Mouse (Mus musculus): ENCODE data around the gene Sfrp5. TPM values are rescaled to one million over a fixed set of nuclear protein-coding genes. Genes with fewer than 3 reads are reported as not detected.

The Sfrp5 gene
- total and polyA plus RNA-seq, 3 experiments = 4.7 to 11.6 (median 5.9) TPM

GRCm38 (mm10) chr19:42240881-42241280, 38.8 kb upstream of the Sfrp5 start:
- no peaks in the 10 kb centered on the region for H3K36me3 ChIP-seq (ENCODE audit: control insufficient read depth, insufficient read depth, low read length)
- no peak for DNase-seq
- H3K9ac ChIP-seq (ENCODE audit: low read depth, low read length) = no peak overlapping the region
- H3K4me1 ChIP-seq (ENCODE audit: control insufficient read depth, insufficient read depth, low read length) = no peaks in the 10 kb centered on the region; the same call in 1 of the 2 replicates
- H3K4me3 ChIP-seq = no peak overlapping the region
- intact Hi-C loops (cut with DNase I) = no loop called here
- no peak for TF ChIP-seq POLR2A (IDR thresholded peaks at IDR 0.05; ENCODE audit: insufficient read depth, low read depth, low read length)
- TF ChIP-seq EP300 (IDR thresholded peaks at IDR 0.05; ENCODE audit: insufficient read depth, low read depth, low read length) = no peak
- TF ChIP-seq CTCF (IDR thresholded peaks at IDR 0.05) = no peak
- H3K79me2 ChIP-seq (replicated peaks; ENCODE audit: control insufficient read depth, insufficient read depth, low read length) = no peaks in the 10 kb centered on the region
- 53% methylated on average over 8 of the region's 8 CpGs for WGBS
- H3K27me3 ChIP-seq (ENCODE audit: control insufficient read depth, insufficient read depth, low read length) = no peaks in the 10 kb centered on the region
- H3K27ac ChIP-seq = no peak overlapping the region

GRCm38 (mm10) chr19:42238341-42238715, 36.3 kb upstream of the Sfrp5 start:
- Histone ChIP-seq H3K79me2 (replicated peaks; ENCODE audit: control insufficient read depth, insufficient read depth, low read length) (no peaks in the 10 kb centered on the region), H3K4me1 (ENCODE audit: control insufficient read depth, insufficient read depth, low read length) (no peaks in the 10 kb centered on the region; the same call in 1 of the 2 replicates), H3K4me3 (no peak overlapping the region), H3K9ac (ENCODE audit: low read depth, low read length) (peak overlapping the region; percentile 17), H3K36me3 (ENCODE audit: control insufficient read depth, insufficient read depth, low read length) (no peaks in the 10 kb centered on the region), H3K27ac (peak overlapping the region; percentile 91), H3K27me3 (ENCODE audit: control insufficient read depth, insufficient read depth, low read length) (no peaks in the 10 kb centered on the region)
- intact Hi-C loops (cut with DNase I) = loop anchor here (5.0 kb wide), 1 partner anchor 34 kb away; no protein-coding TSS in a partner anchor
- WGBS = 41% methylated on average over 7 of the region's 7 CpGs
- DNase-seq = peak in 1 of 2 experiments; percentile 75
- TF ChIP-seq POLR2A (IDR thresholded peaks at IDR 0.05; ENCODE audit: insufficient read depth, low read depth, low read length) = no peak
- TF ChIP-seq EP300 (IDR thresholded peaks at IDR 0.05; ENCODE audit: insufficient read depth, low read depth, low read length) = peak; percentile 55; the same call in 1 of the 2 replicates

- intact Hi-C loops (cut with DNase I) = loop anchor here (5.0 kb wide), 1 partner anchor 35 kb away; no protein-coding TSS in a partner anchor
- Histone ChIP-seq H3K27ac (peak overlapping the region; percentile 91), H3K36me3 (ENCODE audit: control insufficient read depth, insufficient read depth, low read length) (no peaks in the 10 kb centered on the region), H3K27me3 (ENCODE audit: control insufficient read depth, insufficient read depth, low read length) (no peaks in the 10 kb centered on the region), H3K79me2 (replicated peaks; ENCODE audit: control insufficient read depth, insufficient read depth, low read length) (no peaks in the 10 kb centered on the region), H3K4me3 (no peak overlapping the region), H3K9ac (ENCODE audit: low read depth, low read length) (peak overlapping the region; percentile 17), H3K4me1 (ENCODE audit: control insufficient read depth, insufficient read depth, low read length) (no peaks in the 10 kb centered on the region; the same call in 1 of the 2 replicates)
- TF ChIP-seq POLR2A (IDR thresholded peaks at IDR 0.05; ENCODE audit: insufficient read depth, low read depth, low read length) (no peak), EP300 (IDR thresholded peaks at IDR 0.05; ENCODE audit: insufficient read depth, low read depth, low read length) (no peak), CTCF (IDR thresholded peaks at IDR 0.05) (no peak)
- 13% methylated on average over 4 of the region's 4 CpGs for WGBS
- peak; percentile 39 to 61 for DNase-seq
Observed at GRCm38 (mm10) chr19:42237602-42238340, 35.7 kb upstream of the Sfrp5 start.

- WGBS = 86% methylated on average over 13 of the region's 13 CpGs
- no peak overlapping the region for H3K27ac ChIP-seq
- no peaks in the 10 kb centered on the region for H3K27me3 ChIP-seq (ENCODE audit: control insufficient read depth, insufficient read depth, low read length)
- no peaks in the 10 kb centered on the region for H3K79me2 ChIP-seq (replicated peaks; ENCODE audit: control insufficient read depth, insufficient read depth, low read length)
- DNase-seq = no peak
- H3K9ac ChIP-seq (ENCODE audit: low read depth, low read length) = no peak overlapping the region
- intact Hi-C loops (cut with DNase I) = no loop called here
- TF ChIP-seq POLR2A (IDR thresholded peaks at IDR 0.05; ENCODE audit: insufficient read depth, low read depth, low read length) (no peak), EP300 (IDR thresholded peaks at IDR 0.05; ENCODE audit: insufficient read depth, low read depth, low read length) (no peak), CTCF (IDR thresholded peaks at IDR 0.05) (no peak)
- H3K4me1 ChIP-seq (ENCODE audit: control insufficient read depth, insufficient read depth, low read length) = no peaks in the 10 kb centered on the region
- no peak overlapping the region for H3K4me3 ChIP-seq
- H3K36me3 ChIP-seq (ENCODE audit: control insufficient read depth, insufficient read depth, low read length) = no peaks in the 10 kb centered on the region
Observed at GRCm38 (mm10) chr19:42230986-42231385, 28.9 kb upstream of the Sfrp5 start.

DNA sequence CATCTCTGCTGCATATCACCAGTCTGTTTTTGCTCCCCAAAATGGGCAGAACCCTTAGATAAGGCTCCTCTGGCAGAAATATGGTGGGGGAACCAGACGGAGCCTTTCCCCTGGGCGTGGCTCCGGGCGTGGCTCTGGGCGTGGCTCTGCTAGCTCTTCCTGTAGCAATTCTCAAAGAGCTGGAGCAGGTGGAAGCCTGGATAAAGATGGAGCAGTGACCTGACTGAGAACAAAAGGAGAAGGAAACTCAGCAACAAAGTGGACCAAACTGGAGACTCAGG, 28.2 kb upstream of the Sfrp5 start:
- Histone ChIP-seq H3K27ac (no peak overlapping the region), H3K79me2 (replicated peaks; ENCODE audit: control insufficient read depth, insufficient read depth, low read length) (no peaks in the 10 kb centered on the region), H3K4me1 (ENCODE audit: control insufficient read depth, insufficient read depth, low read length) (no peaks in the 10 kb centered on the region), H3K27me3 (ENCODE audit: control insufficient read depth, insufficient read depth, low read length) (no peaks in the 10 kb centered on the region), H3K36me3 (ENCODE audit: control insufficient read depth, insufficient read depth, low read length) (no peaks in the 10 kb centered on the region), H3K9ac (ENCODE audit: low read depth, low read length) (no peak overlapping the region), H3K4me3 (no peak overlapping the region)
- TF ChIP-seq POLR2A (IDR thresholded peaks at IDR 0.05; ENCODE audit: insufficient read depth, low read depth, low read length) (no peak), CTCF (IDR thresholded peaks at IDR 0.05) (no peak), EP300 (IDR thresholded peaks at IDR 0.05; ENCODE audit: insufficient read depth, low read depth, low read length) (no peak)
- DNase-seq = no peak
- intact Hi-C loops (cut with DNase I) = no loop called here
- 61% methylated on average over 5 of the region's 5 CpGs for WGBS

DNA sequence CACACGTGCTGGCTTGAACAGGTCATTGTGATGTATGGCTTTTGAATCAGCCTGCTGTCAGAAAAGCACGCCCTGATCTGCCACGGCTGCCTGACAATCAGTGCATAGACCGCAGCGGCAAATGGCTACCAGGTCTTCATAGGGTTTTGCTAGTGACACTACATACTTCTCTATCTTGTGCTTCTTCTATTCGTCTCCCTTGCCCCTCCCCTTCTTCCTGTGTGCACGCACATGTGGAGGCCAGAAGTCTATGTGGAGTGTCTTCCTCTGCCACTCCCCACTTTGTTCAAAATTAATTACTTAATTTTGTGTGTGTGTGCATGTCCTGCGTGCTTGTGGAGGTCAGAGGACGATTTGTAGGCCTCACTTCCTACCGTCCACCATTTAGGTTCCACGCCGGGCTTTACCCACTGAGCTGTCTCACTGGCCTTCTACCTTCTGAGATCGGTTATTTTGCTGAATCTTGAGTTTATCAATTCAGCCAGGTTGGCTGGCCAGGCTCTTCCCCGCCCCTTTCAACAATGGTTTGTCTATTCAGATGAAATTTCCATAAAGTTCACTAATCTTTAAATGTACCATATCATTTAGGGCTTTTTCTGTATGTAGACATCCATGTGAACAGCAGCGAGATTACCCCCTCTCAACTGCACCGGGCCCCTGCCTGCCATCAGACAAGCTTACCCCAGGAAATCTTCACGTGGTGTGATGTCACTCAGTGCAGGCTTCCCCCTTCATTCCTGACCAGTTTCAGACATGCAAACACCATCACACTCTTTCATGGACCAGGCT, 27.6 kb upstream of the Sfrp5 start:
- H3K9ac ChIP-seq (ENCODE audit: low read depth, low read length) = no peak overlapping the region
- H3K27ac ChIP-seq = no peak overlapping the region
- no peaks in the 10 kb centered on the region for H3K36me3 ChIP-seq (ENCODE audit: control insufficient read depth, insufficient read depth, low read length)
- no peak for DNase-seq
- H3K4me1 ChIP-seq (ENCODE audit: control insufficient read depth, insufficient read depth, low read length) = no peaks in the 10 kb centered on the region
- WGBS = 76% methylated on average over 17 of the region's 17 CpGs
- H3K27me3 ChIP-seq (ENCODE audit: control insufficient read depth, insufficient read depth, low read length) = no peaks in the 10 kb centered on the region
- intact Hi-C loops (cut with DNase I) = no loop called here
- no peaks in the 10 kb centered on the region for H3K79me2 ChIP-seq (replicated peaks; ENCODE audit: control insufficient read depth, insufficient read depth, low read length)
- no peak overlapping the region for H3K4me3 ChIP-seq
- TF ChIP-seq POLR2A (IDR thresholded peaks at IDR 0.05; ENCODE audit: insufficient read depth, low read depth, low read length) (no peak), EP300 (IDR thresholded peaks at IDR 0.05; ENCODE audit: insufficient read depth, low read depth, low read length) (no peak), CTCF (IDR thresholded peaks at IDR 0.05) (no peak)
